Mouse (Mus musculus) leukemia stem cell, adult 10-12 weeks (primary cell): ENCODE data around the gene Slc45a2. TPM values are rescaled to one million over a fixed set of nuclear protein-coding genes. Genes with fewer than 3 reads are reported as not detected.

Source experiments
- polyA plus RNA-seq: library from polyadenylated mRNA; stranded (reverse); fragments of >175 nt; gene quantifications from 2 replicates; pipeline ENCODE4 v1.2.3, GENCODE M21; 2012; ENCODE audit warnings: low replicate concordance

The Slc45a2 gene
- not detected in 2 replicates for polyA plus RNA-seq

GRCm38 (mm10) chr15:11000421-11000820 is at the start of gene Slc45a2:
TSS of gene Slc45a2 (plus strand) at chr15:11000721.

GRCm38 (mm10) chr15:10951951-10952759 is 48.4 kb upstream of the Slc45a2 start, which contains the start of gene C1qtnf3:
TSS of gene C1qtnf3 (plus strand) at chr15:10952332.

DNA sequence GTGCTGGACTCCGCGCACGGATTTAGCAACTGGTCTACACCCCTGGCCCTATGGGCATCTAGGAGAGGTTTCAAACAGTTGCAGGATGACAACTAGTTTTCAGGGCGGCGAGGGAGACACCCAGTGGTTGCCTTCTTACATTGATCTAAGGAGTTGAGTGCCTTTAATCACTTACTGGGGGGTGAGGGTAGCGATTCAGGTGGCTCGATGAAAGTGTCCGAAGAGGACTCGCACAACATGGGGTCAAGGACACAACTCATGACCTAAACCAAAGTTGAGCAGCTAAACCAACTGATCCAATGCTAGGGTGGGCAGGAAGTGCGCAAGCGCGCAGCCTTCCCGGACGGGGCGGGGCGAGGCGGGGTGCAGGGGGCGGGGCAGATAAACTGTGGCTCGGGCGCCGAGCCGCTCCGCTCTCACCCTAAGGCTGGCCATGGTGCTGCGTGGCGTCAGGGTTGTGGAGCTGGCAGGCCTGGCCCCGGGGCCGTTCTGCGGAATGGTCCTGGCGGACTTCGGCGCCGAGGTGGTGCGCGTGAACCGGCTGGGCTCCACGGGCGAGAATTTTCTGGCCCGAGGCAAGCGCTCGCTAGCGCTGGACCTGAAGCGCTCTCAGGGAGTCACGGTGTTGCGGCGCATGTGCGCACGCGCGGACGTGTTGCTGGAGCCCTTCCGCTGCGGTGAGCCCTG is 19.0 kb upstream of the Slc45a2 start, which contains the start of gene Amacr:
Gene Amacr, plus strand, starts transcription at position 380 of the 687 bp plus-strand sequence.

DNA sequence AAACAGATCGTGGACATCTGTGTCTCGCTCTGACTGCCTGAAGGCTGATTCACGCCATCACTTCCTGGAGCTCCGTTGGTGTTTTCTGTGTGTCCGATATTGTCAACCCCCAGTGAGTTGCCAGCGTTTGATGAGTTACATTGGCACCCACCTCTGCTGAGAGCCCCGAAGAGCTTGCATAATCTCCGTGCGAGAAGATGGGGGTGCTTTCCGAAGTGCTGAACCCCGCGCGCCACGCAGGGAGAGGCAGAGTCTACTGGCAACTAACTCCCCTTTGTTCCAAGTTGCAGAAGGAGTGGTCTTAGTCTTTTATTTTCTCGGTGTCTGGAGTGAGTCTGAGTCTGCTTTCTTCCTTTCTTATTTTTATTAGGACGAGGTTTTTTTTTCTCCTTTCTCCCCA is 37.2 kb downstream of the Slc45a2 start, which contains the start of gene Rxfp3:
Gene Rxfp3, minus strand, starts transcription at position 281 of the 400 bp plus-strand sequence.

DNA sequence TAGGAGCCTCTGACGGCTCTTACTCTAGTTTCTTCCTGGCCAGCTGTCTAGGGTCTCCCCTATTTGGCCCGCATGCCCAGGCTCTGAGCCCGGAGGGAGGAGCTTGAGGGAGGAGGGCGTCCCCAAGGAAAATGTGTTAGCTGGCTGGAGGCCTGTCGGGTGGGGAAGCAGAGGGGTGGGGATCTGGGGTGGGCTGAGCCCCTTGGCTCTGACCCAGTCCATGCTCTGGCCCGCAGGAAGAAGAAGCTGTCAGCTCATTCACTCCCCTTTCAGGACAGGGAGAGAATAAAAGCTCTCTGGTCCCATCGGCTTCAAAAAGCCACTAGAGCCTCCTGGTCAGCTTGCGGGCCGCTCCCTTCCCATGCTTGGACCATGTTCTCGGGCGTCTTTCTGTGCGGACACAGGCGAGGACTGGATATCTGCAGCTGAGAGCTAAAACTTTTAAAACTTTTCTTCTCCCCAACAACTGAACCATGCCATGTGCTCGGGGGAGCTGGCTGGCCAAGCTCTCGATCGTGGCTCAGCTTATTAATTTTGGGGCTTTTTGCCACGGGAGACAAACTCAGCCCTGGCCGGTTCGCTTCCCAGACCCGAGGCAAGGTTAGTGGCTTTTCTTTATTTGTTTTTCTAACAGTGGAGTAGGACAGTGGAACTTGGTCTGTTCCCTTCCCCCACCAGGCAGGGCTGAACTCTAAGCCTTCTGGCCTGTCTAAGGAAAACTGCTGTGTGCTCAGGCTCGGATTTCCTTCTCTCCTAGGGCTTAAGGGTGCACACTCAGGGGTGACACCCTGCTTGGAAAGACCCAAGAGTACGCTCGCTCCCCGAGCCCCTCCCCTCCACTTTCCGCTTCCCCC is 64.3 kb downstream of the Slc45a2 start, which contains the start of gene Adamts12:
Gene Adamts12, plus strand, starts transcription at position 233 of the 854 bp plus-strand sequence.

Other genes starting within 250 kb of the Slc45a2 start
- gene C1qtnf3, start 48.4 kb upstream of the Slc45a2 start, polyA plus RNA-seq = 0.09 TPM in 1 of 2 replicates, not detected in the other
- gene Amacr, start 19.0 kb upstream of the Slc45a2 start, polyA plus RNA-seq = 1.0 and 3.1 TPM in 2 replicates
- gene Rxfp3, start 37.3 kb downstream of the Slc45a2 start, polyA plus RNA-seq = not detected in 2 replicates
- not detected in 2 replicates for gene Adamts12, start 64.1 kb downstream of the Slc45a2 start, polyA plus RNA-seq